Mouse (Mus musculus) liver, embryonic 14.5 days (tissue): Measurements from ENCODE around the gene Noxred1.

ENCODE experiments used
- CTCF ChIP-seq: IDR thresholded peaks from 2 replicates; pipeline ENCODE4 v1.5.1; 2016; ENCODE audit warnings: antibody characterized with exemption, low read depth, control low read depth
- EP300 ChIP-seq: IDR thresholded peaks from 2 replicates; pipeline ENCODE4 v1.6.1; 2016; ENCODE audit warnings: antibody characterized with exemption, low read depth

DNA sequence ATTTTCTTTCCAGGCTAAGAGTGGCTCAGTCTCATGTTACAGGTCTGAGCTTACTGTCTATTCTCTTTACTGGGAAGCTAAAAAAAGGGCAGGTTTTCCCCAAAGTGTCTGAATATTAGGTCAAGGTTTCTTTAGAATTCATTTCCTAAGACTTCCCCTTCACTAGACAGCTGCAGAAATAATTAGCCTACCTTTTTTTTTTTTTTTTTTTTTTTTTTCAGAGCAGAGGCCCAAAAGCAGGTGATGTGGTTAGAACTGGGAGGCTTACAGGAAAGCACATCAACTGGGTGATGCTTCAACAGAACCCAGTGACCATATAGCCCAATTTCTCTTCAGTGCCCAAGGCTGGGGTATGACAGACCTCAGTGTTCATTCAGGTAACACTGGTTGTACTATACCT lies 42.2 kb downstream of the Noxred1 start:
- no peak for TF ChIP-seq CTCF
- no peak for TF ChIP-seq EP300
